Mouse (Mus musculus): ENCODE data around the gene Gtf2h1. TPM values are rescaled to one million over a fixed set of nuclear protein-coding genes. Genes with fewer than 3 reads are reported as not detected.

Gtf2h1 gene
- 34.9 and 41.1 TPM in 2 replicates for polyA plus RNA-seq (2014; fragmentation: Nextera tagmentation; extraction: Ambion mirVana)

DNA sequence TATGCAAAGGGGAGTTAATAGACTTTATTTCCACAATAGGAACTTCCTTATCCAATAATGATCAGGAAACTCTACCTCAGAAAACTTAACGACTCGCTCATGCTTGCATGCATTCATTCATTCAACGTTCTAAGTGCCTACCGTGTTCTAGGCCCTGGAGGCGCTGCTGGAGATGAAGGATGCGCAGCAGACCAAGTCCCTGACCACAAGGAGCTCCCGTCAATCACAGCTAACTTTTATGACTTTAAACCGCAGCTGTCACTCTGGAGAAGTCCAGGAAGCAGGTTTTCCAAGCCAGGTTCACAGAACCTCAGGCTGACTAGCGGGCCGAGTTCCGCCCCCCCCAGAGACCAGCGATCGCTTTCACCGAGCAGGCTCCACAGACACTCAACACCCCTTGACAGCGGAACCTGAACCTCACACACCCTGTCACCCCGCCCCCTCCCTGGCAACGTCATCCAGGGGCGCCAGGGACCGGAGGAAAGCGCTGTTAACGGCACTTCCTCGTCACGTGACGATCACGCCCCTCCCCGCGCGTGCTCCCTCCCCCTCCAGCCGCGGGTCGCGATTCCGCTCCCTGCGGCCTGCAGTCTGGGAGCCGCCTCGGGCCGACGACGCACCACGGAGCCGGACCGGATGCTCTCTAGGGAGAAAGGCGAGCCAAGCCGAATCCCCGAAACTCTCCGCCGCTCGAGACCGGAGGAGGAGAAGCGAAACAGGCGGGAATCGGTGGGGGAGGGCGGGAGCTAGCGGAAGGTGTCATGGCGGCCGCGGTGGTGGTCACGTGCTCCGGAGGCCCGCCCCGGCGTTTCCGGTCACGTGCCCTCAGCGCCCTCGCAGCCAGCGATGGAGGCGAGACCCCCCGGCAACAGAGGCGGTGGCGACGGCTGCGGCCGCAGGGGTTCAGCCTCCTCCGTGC is at the start of gene Gtf2h1, which contains the start of gene Hps5:
Gene Gtf2h1, plus strand, starts transcription at position 817 of the 919 bp plus-strand sequence.
Gene Hps5, minus strand, starts transcription at position 778 of the 919 bp plus-strand sequence.
- WGBS (ENCODE audit: insufficient replicate concordance): under 1% methylated on average over 70 of the region's 75 CpGs
- Histone ChIP-seq H3K4me2 (peak within 1 kb of the TSS; percentile 96), H3K27me3 (ENCODE audit: control insufficient read depth, insufficient read depth, low read length) (no peaks in the 10 kb centered on the region), H3K27ac (ENCODE audit: low read depth, low read length) (peak within 1 kb of the TSS; percentile 85), H3K4me3 (ENCODE audit: low read depth, low read length) (peak within 1 kb of the TSS; percentile 81), H3K4me1 (ENCODE audit: control insufficient read depth, insufficient read depth, low read length) (peaks cover 9% of the 10 kb centered on the region), H3K9ac (ENCODE audit: low read depth, low read length) (peak within 1 kb of the TSS; percentile 95), H3K9me3 (replicated peaks; ENCODE audit: control insufficient read depth, low read length) (no peaks in the 10 kb centered on the region), H3K36me3 (ENCODE audit: control insufficient read depth, insufficient read depth, low read length) (no peaks in the 10 kb centered on the region)
- ATAC-seq (replicated peaks; ENCODE audit: insufficient number of reproducible peaks, low FRiP score, low TSS enrichment): peak; percentile 97

DNA sequence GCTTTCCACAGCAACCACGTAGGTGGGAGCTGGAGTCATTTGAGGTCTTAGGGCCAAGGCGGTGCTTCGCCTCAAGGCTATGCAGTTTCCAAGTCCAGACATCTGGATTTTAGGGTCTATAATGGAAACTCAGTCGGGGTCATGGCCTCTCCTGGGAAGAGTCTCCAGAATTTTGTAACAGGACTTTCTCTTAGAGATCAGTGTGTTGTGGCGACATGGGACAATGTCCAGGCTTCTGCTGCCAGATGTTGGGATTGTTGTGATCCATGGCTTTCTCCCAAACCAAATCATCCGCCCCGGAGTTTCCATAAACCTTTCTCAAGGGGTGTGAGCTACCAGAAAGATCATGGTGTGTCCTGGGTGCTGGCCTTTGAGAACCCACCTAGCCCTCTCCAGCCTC is 49.5 kb upstream of the Gtf2h1 start:
- H3K27me3 ChIP-seq (ENCODE audit: control insufficient read depth, insufficient read depth, low read length): 0 out of 2 replicates have a peak, but pooled peaks cover under 1% of the 10 kb centered on the region
- no peaks in the 10 kb centered on the region for H3K4me1 ChIP-seq (ENCODE audit: control insufficient read depth, insufficient read depth, low read length)
- H3K4me2 ChIP-seq: no peak overlapping the region
- no peaks in the 10 kb centered on the region for H3K9me3 ChIP-seq (replicated peaks; ENCODE audit: control insufficient read depth, low read length)
- no peak overlapping the region for H3K27ac ChIP-seq (ENCODE audit: low read depth, low read length)
- H3K4me3 ChIP-seq (ENCODE audit: low read depth, low read length): no peak overlapping the region
- 83% methylated on average over 7 of the region's 7 CpGs for WGBS (ENCODE audit: insufficient replicate concordance)
- no peaks in the 10 kb centered on the region for H3K36me3 ChIP-seq (ENCODE audit: control insufficient read depth, insufficient read depth, low read length)
- H3K9ac ChIP-seq (ENCODE audit: low read depth, low read length): no peak overlapping the region
- no peak for ATAC-seq (replicated peaks; ENCODE audit: insufficient number of reproducible peaks, low FRiP score, low TSS enrichment)

DNA sequence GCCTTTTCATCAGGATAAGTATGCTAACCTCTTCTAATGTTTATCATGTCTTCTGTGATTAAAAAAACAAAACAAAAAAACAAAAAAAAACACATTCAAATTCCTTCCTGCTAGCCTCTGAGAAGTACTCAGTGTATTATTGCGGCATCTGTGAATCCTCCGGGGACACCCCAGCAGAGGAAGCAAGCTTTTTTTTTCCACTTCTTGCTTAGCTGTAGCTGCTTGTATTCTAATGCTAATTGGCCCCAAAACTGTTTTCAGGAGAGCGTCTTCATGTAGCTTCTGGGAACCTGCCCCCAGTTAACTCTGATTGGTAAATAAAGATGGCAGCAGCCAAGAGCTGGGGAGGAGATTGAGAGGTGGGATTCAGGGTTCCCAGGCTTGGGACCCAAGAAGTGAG is 47.4 kb upstream of the Gtf2h1 start:
- ATAC-seq (replicated peaks; ENCODE audit: insufficient number of reproducible peaks, low FRiP score, low TSS enrichment): no peak
- Histone ChIP-seq H3K27ac (ENCODE audit: low read depth, low read length) (no peak overlapping the region), H3K36me3 (ENCODE audit: control insufficient read depth, insufficient read depth, low read length) (no peaks in the 10 kb centered on the region), H3K4me1 (ENCODE audit: control insufficient read depth, insufficient read depth, low read length) (no peaks in the 10 kb centered on the region), H3K4me2 (no peak overlapping the region), H3K9ac (ENCODE audit: low read depth, low read length) (no peak overlapping the region), H3K27me3 (ENCODE audit: control insufficient read depth, insufficient read depth, low read length) (0 out of 2 replicates have a peak, but pooled peaks cover 2% of the 10 kb centered on the region), H3K4me3 (ENCODE audit: low read depth, low read length) (no peak overlapping the region), H3K9me3 (replicated peaks; ENCODE audit: control insufficient read depth, low read length) (no peaks in the 10 kb centered on the region)
- 62% methylated on average over 3 of the region's 3 CpGs for WGBS (ENCODE audit: insufficient replicate concordance)

DNA sequence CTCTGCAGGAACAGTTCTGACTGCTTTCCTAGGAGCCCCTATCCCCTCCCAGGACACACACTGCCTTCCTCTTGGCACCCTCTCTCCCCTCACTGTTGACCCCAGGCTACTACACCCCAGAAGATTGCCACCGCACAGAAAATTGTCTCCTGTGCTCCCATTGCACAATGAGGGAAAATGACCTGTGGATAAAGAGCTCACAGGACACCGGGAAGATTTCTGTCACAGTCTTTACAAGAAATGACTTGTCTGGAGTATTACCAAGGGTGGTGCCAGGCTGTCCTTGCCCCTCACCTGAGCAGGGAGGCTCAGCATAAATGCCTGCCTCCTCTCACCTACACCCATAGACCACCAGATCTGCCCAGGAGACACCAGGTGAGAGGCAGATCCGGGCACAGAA is 44.4 kb upstream of the Gtf2h1 start, which contains the start of gene Saa2:
Gene Saa2, plus strand, starts transcription at position 301 of the 400 bp plus-strand sequence.
- no peak within 1 kb of the TSS for H3K9ac ChIP-seq (ENCODE audit: low read depth, low read length)
- H3K27me3 ChIP-seq (ENCODE audit: control insufficient read depth, insufficient read depth, low read length): 0 out of 2 replicates have a peak, but pooled peaks cover 2% of the 10 kb centered on the region
- no peaks in the 10 kb centered on the region for H3K4me1 ChIP-seq (ENCODE audit: control insufficient read depth, insufficient read depth, low read length)
- WGBS (ENCODE audit: insufficient replicate concordance): 85% methylated on average over 3 of the region's 3 CpGs
- H3K4me3 ChIP-seq (ENCODE audit: low read depth, low read length): no peak within 1 kb of the TSS
- H3K36me3 ChIP-seq (ENCODE audit: control insufficient read depth, insufficient read depth, low read length): no peaks in the 10 kb centered on the region
- no peaks in the 10 kb centered on the region for H3K9me3 ChIP-seq (replicated peaks; ENCODE audit: control insufficient read depth, low read length)
- no peak for ATAC-seq (replicated peaks; ENCODE audit: insufficient number of reproducible peaks, low FRiP score, low TSS enrichment)
- H3K4me2 ChIP-seq: no peak within 1 kb of the TSS
- H3K27ac ChIP-seq (ENCODE audit: low read depth, low read length): no peak within 1 kb of the TSS

DNA sequence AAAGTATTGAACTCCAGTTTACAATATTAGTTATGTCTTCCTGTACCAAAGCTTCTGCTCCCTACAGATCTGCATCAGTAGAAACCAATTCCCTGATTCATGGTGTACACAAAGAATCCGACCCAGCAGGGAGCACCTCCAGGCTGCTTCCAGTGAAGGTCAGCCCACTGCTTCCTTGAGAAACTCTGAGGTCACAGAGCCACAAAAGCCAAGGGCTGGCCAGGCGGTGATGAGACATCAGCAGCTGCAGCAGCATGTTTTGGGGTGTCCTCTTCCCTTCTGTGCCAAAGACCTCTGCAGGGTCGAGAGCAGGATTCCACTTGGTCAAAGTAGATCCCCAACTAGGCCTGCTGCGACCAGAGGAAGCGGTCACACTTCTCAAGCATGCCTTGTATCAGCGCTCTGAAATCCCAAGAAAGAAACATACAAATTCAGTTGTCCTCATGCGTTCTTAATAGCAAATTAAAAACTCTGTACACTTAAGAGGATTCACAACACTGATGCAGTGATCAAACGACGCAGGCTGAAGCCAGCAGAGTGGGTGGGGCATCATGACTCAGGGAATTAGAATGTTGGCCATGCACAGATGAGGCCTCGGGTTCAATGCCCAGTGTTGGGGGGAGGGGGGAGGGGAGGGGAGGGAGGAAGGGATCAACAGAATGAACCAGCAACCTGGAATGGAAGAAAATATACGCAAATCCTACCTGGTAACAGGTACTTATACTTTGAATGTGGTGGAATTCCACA is 34.7 kb upstream of the Gtf2h1 start:
- no peak for ATAC-seq (replicated peaks; ENCODE audit: insufficient number of reproducible peaks, low FRiP score, low TSS enrichment)
- WGBS (ENCODE audit: insufficient replicate concordance): 69% methylated on average over 11 of the region's 11 CpGs
- Histone ChIP-seq H3K4me2 (no peak overlapping the region), H3K4me1 (ENCODE audit: control insufficient read depth, insufficient read depth, low read length) (no peaks in the 10 kb centered on the region), H3K27ac (ENCODE audit: low read depth, low read length) (no peak overlapping the region), H3K27me3 (ENCODE audit: control insufficient read depth, insufficient read depth, low read length) (no peaks in the 10 kb centered on the region), H3K36me3 (ENCODE audit: control insufficient read depth, insufficient read depth, low read length) (peaks cover 7% of the 10 kb centered on the region), H3K9me3 (replicated peaks; ENCODE audit: control insufficient read depth, low read length) (no peaks in the 10 kb centered on the region), H3K4me3 (ENCODE audit: low read depth, low read length) (no peak overlapping the region), H3K9ac (ENCODE audit: low read depth, low read length) (no peak overlapping the region)

DNA sequence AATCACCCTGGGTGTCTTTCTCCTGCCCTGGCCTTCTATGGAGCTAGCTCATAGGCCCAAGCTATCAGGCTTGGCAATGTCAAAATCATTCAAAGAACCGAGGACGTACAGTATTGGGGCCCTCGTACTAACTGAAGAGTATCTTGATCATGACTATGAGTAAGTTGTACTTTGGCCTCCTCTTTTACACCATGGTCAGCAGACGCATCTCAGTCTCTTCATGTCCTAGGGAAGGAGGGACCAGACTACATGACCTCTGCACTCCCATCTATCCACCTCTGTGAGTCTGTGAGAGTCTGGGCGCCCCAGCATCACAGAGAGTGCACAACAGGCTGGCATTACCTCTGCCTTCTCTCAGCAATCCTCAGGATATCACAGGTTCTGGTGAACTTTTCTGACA is 33.3 kb upstream of the Gtf2h1 start:
- Histone ChIP-seq H3K9me3 (replicated peaks; ENCODE audit: control insufficient read depth, low read length) (no peaks in the 10 kb centered on the region), H3K36me3 (ENCODE audit: control insufficient read depth, insufficient read depth, low read length) (peaks cover 7% of the 10 kb centered on the region), H3K4me3 (ENCODE audit: low read depth, low read length) (no peak overlapping the region), H3K9ac (ENCODE audit: low read depth, low read length) (no peak overlapping the region), H3K4me2 (no peak overlapping the region), H3K4me1 (ENCODE audit: control insufficient read depth, insufficient read depth, low read length) (no peaks in the 10 kb centered on the region), H3K27ac (ENCODE audit: low read depth, low read length) (no peak overlapping the region), H3K27me3 (ENCODE audit: control insufficient read depth, insufficient read depth, low read length) (no peaks in the 10 kb centered on the region)
- 87% methylated on average over 5 of the region's 5 CpGs for WGBS (ENCODE audit: insufficient replicate concordance)
- no peak for ATAC-seq (replicated peaks; ENCODE audit: insufficient number of reproducible peaks, low FRiP score, low TSS enrichment)

DNA sequence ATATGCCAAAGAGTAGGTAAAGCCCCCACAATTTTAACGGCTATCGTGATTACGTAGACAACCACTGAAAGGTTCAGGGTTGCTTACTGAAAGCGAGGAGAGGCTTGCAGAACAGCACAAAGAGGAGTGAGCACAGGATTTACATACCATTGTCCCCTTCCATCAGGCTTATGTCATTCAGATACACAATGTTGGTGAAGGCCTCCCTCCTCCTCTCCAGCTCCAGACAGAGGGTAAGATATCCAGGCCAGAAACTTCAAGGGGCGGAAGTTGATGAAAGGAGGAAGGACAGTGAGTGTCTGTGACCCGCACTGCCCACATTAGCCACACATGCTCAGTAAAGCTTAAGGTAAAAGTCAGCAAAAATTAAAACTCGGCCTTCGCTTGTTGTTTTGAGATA is 31.2 kb upstream of the Gtf2h1 start:
- H3K27ac ChIP-seq (ENCODE audit: low read depth, low read length): no peak overlapping the region
- peaks cover 16% of the 10 kb centered on the region for H3K36me3 ChIP-seq (ENCODE audit: control insufficient read depth, insufficient read depth, low read length)

DNA sequence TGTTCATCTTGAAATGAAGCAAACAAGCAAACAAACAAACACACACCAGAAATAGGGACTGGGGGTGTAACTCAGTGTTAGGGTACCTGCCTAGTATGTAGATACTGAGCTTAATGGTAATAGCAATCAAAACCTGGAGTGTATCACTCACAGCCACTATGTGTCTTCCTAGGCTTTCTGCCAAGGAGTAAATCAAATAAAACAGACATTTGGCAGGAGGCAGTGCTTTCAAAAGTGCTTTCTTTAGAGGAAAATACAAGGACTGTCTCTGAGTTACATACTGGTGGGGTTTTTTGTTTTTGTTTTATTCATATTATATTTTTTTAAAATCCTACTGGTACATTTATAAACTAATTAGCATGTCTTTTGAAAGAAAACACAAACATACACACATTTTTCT is 28.5 kb upstream of the Gtf2h1 start:
- H3K9ac ChIP-seq (ENCODE audit: low read depth, low read length): no peak overlapping the region
- no peaks in the 10 kb centered on the region for H3K27me3 ChIP-seq (ENCODE audit: control insufficient read depth, insufficient read depth, low read length)
- H3K4me1 ChIP-seq (ENCODE audit: control insufficient read depth, insufficient read depth, low read length): no peaks in the 10 kb centered on the region
- no peak overlapping the region for H3K4me2 ChIP-seq
- ATAC-seq (replicated peaks; ENCODE audit: insufficient number of reproducible peaks, low FRiP score, low TSS enrichment): no peak
- no peak overlapping the region for H3K27ac ChIP-seq (ENCODE audit: low read depth, low read length)
- H3K36me3 ChIP-seq (ENCODE audit: control insufficient read depth, insufficient read depth, low read length): peaks cover 18% of the 10 kb centered on the region
- no peak overlapping the region for H3K4me3 ChIP-seq (ENCODE audit: low read depth, low read length)
- H3K9me3 ChIP-seq (replicated peaks; ENCODE audit: control insufficient read depth, low read length): no peaks in the 10 kb centered on the region

More for the DNA sequence above, 31.2 kb upstream of the Gtf2h1 start:
- Histone ChIP-seq H3K27me3 (ENCODE audit: control insufficient read depth, insufficient read depth, low read length) (no peaks in the 10 kb centered on the region), H3K4me3 (ENCODE audit: low read depth, low read length) (no peak overlapping the region), H3K9ac (ENCODE audit: low read depth, low read length) (no peak overlapping the region), H3K9me3 (replicated peaks; ENCODE audit: control insufficient read depth, low read length) (no peaks in the 10 kb centered on the region), H3K4me1 (ENCODE audit: control insufficient read depth, insufficient read depth, low read length) (no peaks in the 10 kb centered on the region), H3K4me2 (no peak overlapping the region)
- no peak for ATAC-seq (replicated peaks; ENCODE audit: insufficient number of reproducible peaks, low FRiP score, low TSS enrichment)
- WGBS (ENCODE audit: insufficient replicate concordance): 89% methylated on average over 8 of the region's 8 CpGs
